Mouse (Mus musculus): ENCODE results near the gene Sept9.

DNA sequence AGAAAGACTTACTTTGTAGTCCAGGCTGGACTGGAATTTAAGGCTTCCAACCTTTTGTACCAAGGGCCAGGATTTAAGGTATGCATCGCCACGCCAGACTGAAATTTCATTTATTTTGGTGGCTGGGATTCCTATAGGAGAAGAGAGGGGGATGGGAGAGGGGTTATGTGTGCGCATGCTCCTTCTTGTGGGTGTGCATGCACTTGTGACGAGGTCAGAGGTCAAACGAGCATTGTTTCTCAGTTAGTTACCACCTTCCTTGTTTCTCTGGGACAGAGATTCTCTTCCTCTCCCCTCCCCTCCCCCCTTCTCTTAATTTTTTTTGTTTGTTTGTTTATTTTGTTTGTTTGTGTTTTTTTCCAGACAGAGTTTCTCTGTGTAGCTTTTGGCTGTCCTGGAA lies 8.0 kb downstream of the Sept9 start:
- TF ChIP-seq CTCF (IDR thresholded peaks at IDR 0.05; ENCODE audit: low read depth) = no peak
- no peak for TF ChIP-seq EP300 (IDR thresholded peaks at IDR 0.05; ENCODE audit: low read depth)
